Mouse (Mus musculus) neural tube, embryonic 14.5 days (tissue): ENCODE measurements around the gene Camk2g. TPM values are rescaled to one million over a fixed set of nuclear protein-coding genes. Genes with fewer than 3 reads are reported as not detected.
A peak's percentile ranks its signal among the peaks of the same experiment; 100 is the strongest.

Experiments used
- ATAC-seq: fragments of 200-750 bp; cut with Nextera tagmentation; 2 replicates; pipeline ENCODE4 v1.8.0; 2017; ENCODE audit warnings: low read depth, mild to moderate bottlenecking, moderate TSS enrichment, moderate library complexity
- H3K27ac ChIP-seq: fragments of 300-500 bp; sonication (generic); 2 replicates; pipeline ENCODE4 v1.5.1; 2014; ENCODE audit warnings: low read depth, mild to moderate bottlenecking, control low read depth, low read length, moderate library complexity, mixed read lengths
- H3K27me3 ChIP-seq: fragments of 300-500 bp; sonication (generic); 2 replicates; pipeline ENCODE4 v1.6.1; 2014; ENCODE audit warnings: low read length; ENCODE audit not compliant: control insufficient read depth, insufficient read depth
- H3K36me3 ChIP-seq: fragments of 300-500 bp; sonication (generic); 2 replicates; pipeline ENCODE4 v1.6.1; 2014; ENCODE audit warnings: low read length, mixed read lengths; ENCODE audit not compliant: control insufficient read depth, insufficient read depth
- H3K4me1 ChIP-seq: fragments of 300-500 bp; sonication (generic); 2 replicates; pipeline ENCODE4 v1.6.1; 2014; ENCODE audit warnings: low read length; ENCODE audit not compliant: control insufficient read depth, insufficient read depth
- H3K4me2 ChIP-seq: fragments of 300-500 bp; sonication (generic); 2 replicates; pipeline ENCODE4 v1.6.1; 2014; ENCODE audit warnings: mild to moderate bottlenecking, low read depth, low read length, control low read depth
- H3K4me3 ChIP-seq: fragments of 300-500 bp; sonication (generic); 2 replicates; pipeline ENCODE4 v1.5.1; 2014; ENCODE audit warnings: low read depth, low read length, control low read depth, mixed read lengths
- H3K9ac ChIP-seq: fragments of 300-500 bp; sonication (generic); replicated peaks from 2 replicates; pipeline ENCODE4 v1.6.1; 2014; ENCODE audit warnings: low read depth, mild to moderate bottlenecking, control low read depth, low read length, mixed read lengths
- H3K9me3 ChIP-seq: fragments of 300-500 bp; sonication (generic); 2 replicates; pipeline ENCODE4 v1.6.1; 2016; ENCODE audit warnings: low read length; ENCODE audit not compliant: control insufficient read depth
- WGBS: fragments of 180-500 bp; shearing (Covaris S2); extraction: QIAGEN DNeasy Blood & Tissue Kit; methylation state at CpG from one replicate; pipeline ENCODE4 v1.1.7; 2014; 5-methylcytosine and 5-hydroxymethylcytosine counted together
- polyA plus RNA-seq: library from polyadenylated mRNA; unstranded; fragments of >200 nt; fragmentation: Nextera tagmentation; extraction: Ambion mirVana; gene quantifications from 2 replicates; pipeline ENCODE4 v1.2.1, GENCODE M21; 2014

Gene Camk2g
- polyA plus RNA-seq, 1 experiment from 2014 or later: 232 TPM

DNA sequence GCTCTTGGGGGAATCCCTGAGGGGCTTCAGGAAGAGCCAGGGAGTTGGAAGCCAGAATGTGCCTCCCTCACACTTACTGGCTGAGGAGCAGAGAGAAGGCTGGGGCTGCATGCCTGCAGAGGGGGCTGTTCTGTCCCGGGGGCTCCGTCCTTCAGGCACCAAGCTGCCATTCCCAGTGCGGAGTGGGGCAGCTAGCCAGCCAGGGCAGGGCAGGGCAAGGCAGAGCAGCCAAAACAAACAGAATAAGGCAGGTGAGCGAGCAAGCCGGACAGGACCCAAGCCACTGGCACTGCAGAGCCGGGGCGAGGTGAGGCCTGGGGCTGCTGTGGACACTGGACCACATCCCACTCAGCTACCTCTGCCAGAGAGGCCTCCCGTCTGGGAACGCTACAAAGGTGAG, 52.6 kb downstream of the Camk2g start:
- peaks cover 46% of the 10 kb centered on the region for H3K36me3 ChIP-seq
- H3K9ac ChIP-seq: no peak overlapping the region
- H3K9me3 ChIP-seq: no peaks in the 10 kb centered on the region
- H3K4me3 ChIP-seq: no peak overlapping the region
- no peak for ATAC-seq
- no peaks in the 10 kb centered on the region for H3K4me1 ChIP-seq
- WGBS: 92% methylated on average over 9 of the region's 9 CpGs
- H3K27me3 ChIP-seq: no peaks in the 10 kb centered on the region
- no peak overlapping the region for H3K4me2 ChIP-seq
- no peak overlapping the region for H3K27ac ChIP-seq

DNA sequence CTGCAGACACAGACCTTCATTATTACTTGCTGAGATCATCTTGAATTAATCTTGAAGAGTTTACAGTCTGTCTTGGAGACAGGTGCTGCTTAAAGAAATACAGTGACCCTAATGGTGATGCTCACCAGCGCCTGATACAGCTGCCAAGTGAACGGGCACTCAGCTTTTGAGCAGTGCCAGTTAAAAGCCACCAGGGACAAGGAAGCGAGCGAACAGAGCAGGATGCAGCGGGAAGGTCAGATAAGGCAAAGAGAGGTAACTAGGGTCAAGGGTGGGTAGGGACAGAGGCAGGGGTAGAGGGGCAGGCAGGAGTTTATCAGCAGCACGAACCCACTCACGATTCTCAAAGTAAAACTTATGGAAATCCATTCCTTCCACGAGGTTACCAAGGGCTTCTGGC, 55.4 kb downstream of the Camk2g start:
- no peaks in the 10 kb centered on the region for H3K27me3 ChIP-seq
- WGBS: 86% methylated on average over 8 of the region's 8 CpGs
- no peak overlapping the region for H3K9ac ChIP-seq
- no peak overlapping the region for H3K27ac ChIP-seq
- H3K9me3 ChIP-seq: no peaks in the 10 kb centered on the region
- no peak for ATAC-seq
- H3K4me1 ChIP-seq: peaks cover 8% of the 10 kb centered on the region
- no peak overlapping the region for H3K4me2 ChIP-seq
- H3K4me3 ChIP-seq: no peak overlapping the region
- H3K36me3 ChIP-seq: peaks cover 34% of the 10 kb centered on the region; the same call in 1 of the 2 replicates

DNA sequence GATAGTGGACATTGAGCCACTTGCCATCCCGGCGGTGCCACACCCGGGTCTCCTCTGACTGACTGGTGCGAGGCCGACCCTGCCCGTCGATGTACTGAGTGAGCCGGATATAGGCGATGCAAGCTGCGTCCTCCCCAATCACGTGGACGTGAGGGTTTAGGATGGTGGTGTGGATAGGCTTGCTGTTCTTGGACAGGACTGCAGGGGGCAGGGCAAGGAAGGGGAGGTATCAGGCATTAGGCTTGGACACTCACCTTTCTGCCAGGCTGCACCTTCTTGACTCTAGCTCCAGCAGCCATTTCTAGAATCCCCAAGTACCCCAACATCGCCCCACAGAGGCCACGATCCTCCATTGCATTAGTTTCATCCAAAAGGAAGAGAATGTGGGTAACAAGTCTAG, 56.6 kb downstream of the Camk2g start:
- 35% methylated on average over 14 of the region's 14 CpGs for WGBS
- peaks cover 30% of the 10 kb centered on the region; the same call in 1 of the 2 replicates for H3K36me3 ChIP-seq
- ATAC-seq: no peak

DNA sequence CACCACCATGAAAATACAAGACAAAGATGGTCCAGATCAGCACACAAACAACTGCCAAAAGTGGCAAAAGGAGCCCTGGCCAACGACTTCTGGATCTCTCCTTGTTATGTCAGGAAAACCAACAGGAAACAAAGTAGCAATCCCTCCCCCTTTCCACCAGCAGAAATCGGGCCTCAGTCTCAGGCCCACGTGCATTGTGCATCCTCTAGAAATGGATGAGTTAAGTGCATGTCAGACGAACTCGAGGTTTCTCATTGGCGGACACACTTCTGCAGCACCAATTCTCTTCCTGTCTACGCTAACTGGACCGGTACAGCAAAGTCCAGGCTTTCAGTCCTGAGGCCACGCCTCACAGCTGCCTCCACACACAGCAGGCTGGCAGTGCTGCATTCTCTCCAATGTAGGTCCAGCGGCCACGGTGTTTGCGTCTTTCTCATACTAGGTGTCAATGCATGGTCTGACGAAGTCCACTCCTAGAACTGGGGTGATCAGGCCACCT, 57.9 kb downstream of the Camk2g start:
- Histone ChIP-seq H3K36me3 (peaks cover 23% of the 10 kb centered on the region; the same call in 1 of the 2 replicates), H3K4me1 (peaks cover 14% of the 10 kb centered on the region)

More for the DNA sequence above, 56.6 kb downstream of the Camk2g start:
- H3K4me2 ChIP-seq: no peak overlapping the region
- no peak overlapping the region for H3K27ac ChIP-seq
- no peaks in the 10 kb centered on the region for H3K9me3 ChIP-seq
- H3K4me1 ChIP-seq: peaks cover 14% of the 10 kb centered on the region
- no peak overlapping the region for H3K4me3 ChIP-seq
- no peaks in the 10 kb centered on the region for H3K27me3 ChIP-seq
- no peak overlapping the region for H3K9ac ChIP-seq

DNA sequence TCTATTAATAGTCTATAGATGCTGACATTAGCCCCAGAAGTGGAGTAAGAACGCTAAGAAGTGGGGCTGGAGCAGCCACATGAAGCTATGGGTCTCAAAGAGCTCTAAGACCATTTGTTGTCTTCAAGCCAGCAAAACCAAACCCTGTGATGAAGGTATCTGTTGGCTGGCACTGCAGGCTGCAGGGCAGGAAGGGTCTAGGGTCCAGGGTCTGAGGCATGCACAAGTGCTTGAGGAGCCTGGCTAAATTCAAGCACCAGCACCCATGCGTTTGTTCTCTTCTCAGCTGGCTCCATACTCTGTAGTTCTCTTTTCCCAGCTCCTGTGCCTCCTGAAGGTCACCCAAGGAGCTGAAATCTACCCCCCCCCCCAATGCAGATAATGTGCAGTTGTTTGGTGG, 58.8 kb downstream of the Camk2g start:
- 67% methylated on average over 2 of the region's 2 CpGs for WGBS

More for the DNA sequence above, 57.9 kb downstream of the Camk2g start:
- no peak overlapping the region for H3K27ac ChIP-seq
- H3K27me3 ChIP-seq: no peaks in the 10 kb centered on the region
- no peak overlapping the region for H3K4me2 ChIP-seq
- H3K9me3 ChIP-seq: no peaks in the 10 kb centered on the region
- 85% methylated on average over 13 of the region's 13 CpGs for WGBS
- H3K4me3 ChIP-seq: no peak overlapping the region
- ATAC-seq: no peak
- H3K9ac ChIP-seq: no peak overlapping the region

DNA sequence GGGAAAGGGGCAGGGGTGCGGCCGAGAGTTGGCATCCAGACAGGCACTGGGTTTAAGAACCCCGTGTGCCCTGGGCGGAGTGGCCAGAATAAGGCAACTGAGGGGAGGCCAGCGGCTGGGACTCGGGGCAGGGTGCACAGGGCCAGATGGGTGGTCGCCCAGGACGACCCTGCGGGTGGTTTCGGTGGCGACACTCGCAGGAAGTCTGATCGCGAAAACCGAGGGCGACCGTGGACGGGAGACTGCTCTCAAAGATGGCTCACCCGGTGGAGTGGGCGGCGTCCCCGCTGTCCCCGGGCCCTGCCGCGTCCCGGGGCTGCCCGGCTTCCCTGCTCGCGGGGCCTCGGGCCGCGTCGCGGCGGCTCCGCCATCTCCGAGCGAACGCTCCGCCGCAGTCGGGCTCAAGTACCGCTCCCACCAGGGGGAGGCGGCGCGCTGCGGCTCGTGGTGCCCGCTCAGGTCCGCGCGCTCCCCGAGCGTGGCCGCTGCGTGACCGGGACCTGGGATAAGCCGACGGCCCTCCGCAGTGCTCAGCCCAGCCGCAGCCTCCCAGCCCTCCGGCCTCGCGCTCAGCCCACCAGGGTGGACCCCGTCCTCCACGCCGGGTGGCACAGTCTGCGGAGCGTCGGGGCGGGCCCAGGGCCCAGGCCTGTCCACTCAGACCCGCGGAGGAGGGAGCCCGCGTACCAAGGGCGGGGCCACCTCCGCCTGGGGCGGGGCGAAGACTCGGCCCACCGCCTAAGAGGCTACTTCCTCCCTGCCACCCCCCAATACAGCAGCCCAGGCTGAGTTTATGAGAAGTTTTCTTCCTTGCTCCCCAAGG, 59.7 kb downstream of the Camk2g start, which contains the start of gene Ndst2:
Gene Ndst2, minus strand, starts transcription at position 611 of the 823 bp plus-strand sequence.
- peaks cover 24% of the 10 kb centered on the region for H3K36me3 ChIP-seq
- under 1% methylated on average over 73 of the region's 81 CpGs for WGBS

More for the DNA sequence above, 58.8 kb downstream of the Camk2g start:
- no peaks in the 10 kb centered on the region for H3K9me3 ChIP-seq
- peaks cover 14% of the 10 kb centered on the region for H3K4me1 ChIP-seq
- H3K27me3 ChIP-seq: no peaks in the 10 kb centered on the region
- ATAC-seq: no peak
- H3K9ac ChIP-seq: no peak overlapping the region
- H3K4me3 ChIP-seq: no peak overlapping the region
- no peak overlapping the region; the same call in 1 of the 2 replicates for H3K4me2 ChIP-seq
- peak overlapping the region; percentile 57; the same call in 1 of the 2 replicates for H3K27ac ChIP-seq
- H3K36me3 ChIP-seq: peaks cover 22% of the 10 kb centered on the region; the same call in 1 of the 2 replicates

DNA sequence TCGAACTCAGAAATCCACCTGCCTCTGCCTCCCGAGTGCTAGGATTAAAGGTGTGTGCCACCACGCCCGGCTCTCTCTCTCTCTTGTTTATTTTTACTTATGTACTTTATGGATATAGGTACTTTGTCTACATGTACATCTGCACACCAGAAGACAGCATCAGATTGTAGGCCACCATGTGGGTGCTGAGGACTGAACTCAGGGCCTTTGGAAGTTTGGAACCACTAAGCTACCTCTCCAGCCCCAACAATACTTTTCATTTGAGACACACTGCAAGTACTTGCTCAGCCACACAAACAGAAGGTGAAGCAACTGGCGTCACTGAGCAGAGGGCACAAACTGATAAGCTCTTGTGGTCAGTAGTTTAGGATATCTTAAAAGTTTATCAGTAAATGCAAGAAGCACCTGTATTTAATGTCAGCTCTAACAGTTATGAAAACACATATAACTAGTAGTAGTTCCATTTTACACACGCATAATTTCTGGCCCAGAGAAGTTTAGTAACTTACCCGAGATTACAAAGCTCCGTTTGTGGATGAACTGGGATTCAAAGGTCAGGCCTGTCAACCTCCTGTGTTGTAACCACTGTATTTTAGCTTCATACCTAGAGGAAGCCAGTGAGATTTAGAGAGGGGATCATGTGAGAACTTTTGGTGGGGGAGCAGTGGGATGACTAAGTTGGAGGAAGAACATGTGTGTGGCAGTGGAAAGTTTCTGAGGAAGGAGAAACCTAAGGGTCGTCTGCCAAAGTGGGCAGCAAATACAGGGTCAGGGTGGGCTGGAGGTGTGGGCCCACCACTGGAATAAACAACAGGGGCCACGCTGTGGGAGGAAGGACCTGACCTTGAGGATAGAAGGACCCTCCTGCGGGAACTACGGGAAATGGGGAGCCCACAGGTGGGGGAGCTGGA, 60.6 kb downstream of the Camk2g start:
- Histone ChIP-seq H3K4me1 (peaks cover 14% of the 10 kb centered on the region), H3K27me3 (no peaks in the 10 kb centered on the region), H3K9me3 (no peaks in the 10 kb centered on the region), H3K36me3 (peaks cover 21% of the 10 kb centered on the region), H3K4me3 (peak overlapping the region; percentile 78), H3K9ac (peak overlapping the region; percentile 77), H3K27ac (no peak overlapping the region; the same call in 1 of the 2 replicates), H3K4me2 (peak overlapping the region; percentile 92)
- 54% methylated on average over 12 of the region's 12 CpGs for WGBS
- ATAC-seq: no peak

More for the DNA sequence above, 59.7 kb downstream of the Camk2g start, which contains the start of gene Ndst2:
- Histone ChIP-seq H3K9me3 (no peaks in the 10 kb centered on the region), H3K9ac (peak within 1 kb of the TSS; percentile 77), H3K4me1 (peaks cover 14% of the 10 kb centered on the region), H3K4me2 (peak within 1 kb of the TSS; percentile 92), H3K27me3 (no peaks in the 10 kb centered on the region), H3K4me3 (peak within 1 kb of the TSS; percentile 78), H3K27ac (peak within 1 kb of the TSS; percentile 83)
- peak; percentile 98 for ATAC-seq

DNA sequence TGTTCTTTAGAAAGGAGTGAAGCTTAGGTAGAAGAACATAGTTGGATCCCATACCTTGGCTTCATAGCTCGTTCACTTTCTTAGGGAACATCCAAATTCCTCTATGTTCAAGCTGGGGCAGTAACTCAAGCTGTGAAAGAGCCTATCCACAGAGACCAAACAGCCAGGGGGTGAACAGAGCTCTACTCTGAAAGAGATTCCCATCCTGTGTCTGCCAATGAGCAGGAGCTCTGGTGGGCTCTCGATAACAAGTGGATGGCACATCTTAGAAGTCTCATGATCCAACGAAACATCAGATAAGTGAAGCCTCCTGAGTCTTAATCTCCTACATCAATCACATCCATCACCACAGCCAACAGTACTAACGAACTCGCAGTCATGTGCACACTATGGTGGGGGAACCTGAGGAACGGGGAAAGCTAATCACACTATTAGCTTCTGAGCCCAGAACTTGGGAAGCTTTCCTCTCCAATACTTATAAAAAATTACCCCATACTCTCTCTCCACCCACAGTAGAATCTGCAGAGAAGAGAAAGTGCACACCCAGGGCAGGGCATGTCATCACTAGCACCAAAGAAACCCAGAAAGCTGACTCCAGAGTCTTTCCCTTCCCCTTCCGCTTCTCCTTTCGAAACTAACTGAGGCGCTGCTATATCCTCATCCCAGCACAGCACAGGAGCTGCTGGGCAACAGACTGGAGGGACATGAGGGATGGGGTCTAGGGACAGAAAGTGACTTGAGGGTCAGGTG, 62.9 kb downstream of the Camk2g start:
- Histone ChIP-seq H3K4me2 (no peak overlapping the region), H3K9ac (no peak overlapping the region), H3K4me1 (peaks cover 14% of the 10 kb centered on the region), H3K36me3 (peaks cover 31% of the 10 kb centered on the region), H3K27ac (no peak overlapping the region), H3K9me3 (no peaks in the 10 kb centered on the region), H3K27me3 (no peaks in the 10 kb centered on the region), H3K4me3 (no peak overlapping the region)
- WGBS: 94% methylated on average over 9 of the region's 9 CpGs
- no peak for ATAC-seq
